Mouse (Mus musculus): ENCODE measurements around the gene Ndufv1. TPM values are rescaled to one million over a fixed set of nuclear protein-coding genes. Genes with fewer than 3 reads are reported as not detected.
"Not testable (repeated sequence)": the region's sequence is repeated elsewhere in the genome, so short reads cannot be mapped to it uniquely, and the experiment has no call there.

The Ndufv1 gene
- 196 and 198 TPM in 2 replicates for polyA plus RNA-seq (2016; fragmentation: Nextera tagmentation; extraction: Ambion mirVana)

DNA sequence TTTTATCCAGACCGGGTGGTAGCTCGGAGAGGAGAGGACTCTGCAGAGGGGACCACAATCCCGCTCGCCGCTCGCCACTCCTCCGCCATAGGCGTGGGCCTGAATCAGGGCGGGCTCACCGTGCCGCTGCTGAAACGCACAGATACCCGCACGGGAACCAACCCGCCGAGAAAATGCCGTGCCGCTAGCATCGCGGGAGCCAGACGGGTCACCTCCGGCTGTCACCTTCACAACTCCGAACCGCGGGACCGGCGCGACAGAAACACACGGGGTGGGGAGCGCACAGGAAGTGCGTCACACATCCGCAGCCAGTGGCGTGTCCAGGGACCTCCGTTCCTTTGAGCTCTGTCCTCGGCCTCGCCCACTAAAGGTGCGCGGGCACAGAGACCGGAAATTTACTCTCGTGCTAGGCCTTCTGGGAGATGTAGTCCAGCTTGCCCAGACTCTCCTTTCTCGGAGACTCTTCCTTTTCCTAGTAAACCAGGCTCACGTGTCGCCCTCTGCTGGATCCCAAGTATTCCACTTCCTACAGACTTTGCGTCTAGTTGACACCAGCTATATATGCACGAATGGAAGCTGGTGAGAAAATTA lies at the start of gene Ndufv1:
TSS of gene Ndufv1 (minus strand) at position 375 of the 591 bp plus-strand sequence.
- Histone ChIP-seq H3K27ac (peak within 1 kb of the TSS; percentile 87), H3K36me3 (peaks cover 37% of the 10 kb centered on the region), H3K9me3 (no peaks in the 10 kb centered on the region), H3K27me3 (ENCODE audit: insufficient read depth, poor library complexity, severe bottlenecking) (no peaks in the 10 kb centered on the region), H3K4me3 (peak within 1 kb of the TSS; percentile 94), H3K4me1 (replicated peaks) (peaks cover 25% of the 10 kb centered on the region)
- DNase-seq (ENCODE audit: low spot score), result peak; percentile 98
- WGBS, result under 1% methylated on average over 45 of the region's 45 CpGs

DNA sequence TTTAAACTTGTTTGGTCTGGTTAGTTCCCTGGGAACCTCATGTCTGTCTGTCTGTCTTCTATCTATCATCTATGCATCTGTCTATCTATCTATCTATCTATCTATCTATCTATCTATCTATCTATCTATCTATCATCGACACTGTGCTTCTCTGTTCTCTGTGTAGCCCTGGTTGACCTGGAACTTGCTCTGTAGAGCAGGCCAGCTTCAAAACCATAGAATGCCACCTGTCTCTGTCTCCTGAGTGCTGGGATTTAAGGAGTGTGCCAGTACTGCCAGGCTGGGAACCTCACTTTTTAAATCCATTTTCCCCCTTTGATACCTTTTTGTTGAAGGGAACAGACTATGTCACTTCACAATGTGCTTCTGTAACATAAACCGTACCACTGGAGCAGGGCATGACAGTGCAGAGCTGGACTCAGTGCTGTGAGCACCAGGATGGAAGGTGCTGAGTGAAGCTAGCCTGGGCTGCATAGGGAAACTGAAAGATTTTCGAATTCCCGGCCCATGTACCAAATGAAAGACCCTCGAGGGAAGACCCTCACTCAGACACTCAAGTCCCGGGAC lies 48.4 kb upstream of the Ndufv1 start:
- no peak overlapping the region for H3K27ac ChIP-seq
- H3K4me1 ChIP-seq (replicated peaks), result peaks cover 8% of the 10 kb centered on the region; the same call in 1 of the 2 replicates
- 93% methylated on average over 6 of the region's 6 CpGs for WGBS
- no peaks in the 10 kb centered on the region for H3K9me3 ChIP-seq
- H3K4me3 ChIP-seq, result no peak overlapping the region
- no peaks in the 10 kb centered on the region for H3K36me3 ChIP-seq
- no peaks in the 10 kb centered on the region for H3K27me3 ChIP-seq (ENCODE audit: insufficient read depth, poor library complexity, severe bottlenecking)
- no peak for DNase-seq (ENCODE audit: low spot score)

DNA sequence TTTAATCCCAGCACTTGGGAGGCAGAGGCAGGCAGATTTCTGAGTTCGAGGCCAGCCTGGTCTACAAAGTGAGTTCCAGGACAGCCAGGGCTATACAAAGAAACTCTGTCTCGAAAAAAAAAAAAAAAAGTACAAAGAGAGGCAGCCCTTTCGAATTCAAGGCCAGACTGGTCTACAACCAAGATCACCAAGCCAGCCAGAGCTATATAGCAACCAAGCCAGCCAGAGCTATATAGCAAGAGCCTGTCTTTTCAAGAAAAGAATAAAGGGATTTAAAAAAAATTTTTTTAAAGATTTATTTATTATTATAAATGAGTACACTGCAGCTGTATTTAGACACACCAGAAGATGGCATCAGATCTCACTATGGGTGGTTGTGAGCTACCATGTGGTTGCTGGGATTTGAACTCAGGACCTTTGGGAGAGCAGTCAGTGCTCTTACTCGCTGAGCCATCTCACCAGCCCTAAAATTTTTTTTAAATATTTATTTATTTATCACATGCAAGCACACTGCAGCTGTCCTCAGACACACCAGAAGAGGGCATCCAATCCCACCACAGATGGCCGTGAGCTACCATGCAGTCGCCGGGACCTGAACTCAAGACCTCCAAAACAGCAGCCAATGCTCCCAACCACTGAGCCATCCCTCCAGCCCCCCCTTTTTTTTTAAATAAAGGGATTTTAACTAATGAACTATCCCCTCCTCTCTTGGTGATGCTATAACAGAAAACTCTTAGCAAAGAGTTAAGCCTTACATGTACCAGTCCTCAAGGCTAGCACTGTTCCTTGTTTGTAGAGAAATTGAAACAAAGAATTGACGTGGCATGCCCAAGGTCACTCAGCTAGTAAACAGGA lies 47.7 kb upstream of the Ndufv1 start:
- H3K27ac ChIP-seq; H3K9me3 ChIP-seq; H3K4me3 ChIP-seq; H3K36me3 ChIP-seq; DNase-seq (ENCODE audit: low spot score); H3K27me3 ChIP-seq (ENCODE audit: insufficient read depth, poor library complexity, severe bottlenecking): not testable (repeated sequence)
- 88% methylated on average over 8 of the region's 8 CpGs for WGBS
- peaks cover 12% of the 10 kb centered on the region for H3K4me1 ChIP-seq (replicated peaks)

GRCm38 (mm10) chr19:4059069-4059740 lies 46.6 kb upstream of the Ndufv1 start, which contains the start of gene Gstp3:
Gene Gstp3, minus strand, starts transcription at chr19:4059569.
- no peak for DNase-seq (ENCODE audit: low spot score)
- WGBS, result 83% methylated on average over 15 of the region's 15 CpGs
- H3K4me3 ChIP-seq, result no peak within 1 kb of the TSS

GRCm38 (mm10) chr19:4058581-4058980 lies 46.0 kb upstream of the Ndufv1 start:
- 86% methylated on average over 5 of the region's 5 CpGs for WGBS
- H3K9me3 ChIP-seq, result no peaks in the 10 kb centered on the region
- H3K27me3 ChIP-seq (ENCODE audit: insufficient read depth, poor library complexity, severe bottlenecking), result no peaks in the 10 kb centered on the region

More at GRCm38 (mm10) chr19:4059069-4059740, 46.6 kb upstream of the Ndufv1 start, which contains the start of gene Gstp3:
- Histone ChIP-seq H3K27ac (no peak within 1 kb of the TSS), H3K36me3 (no peaks in the 10 kb centered on the region), H3K27me3 (ENCODE audit: insufficient read depth, poor library complexity, severe bottlenecking) (no peaks in the 10 kb centered on the region), H3K9me3 (no peaks in the 10 kb centered on the region), H3K4me1 (replicated peaks) (peaks cover 12% of the 10 kb centered on the region)

GRCm38 (mm10) chr19:4057962-4058361 lies 45.4 kb upstream of the Ndufv1 start:
- no peaks in the 10 kb centered on the region for H3K36me3 ChIP-seq
- H3K27ac ChIP-seq, result no peak overlapping the region
- no peaks in the 10 kb centered on the region for H3K9me3 ChIP-seq
- 93% methylated on average over 7 of the region's 7 CpGs for WGBS
- no peak overlapping the region for H3K4me3 ChIP-seq
- H3K27me3 ChIP-seq (ENCODE audit: insufficient read depth, poor library complexity, severe bottlenecking), result no peaks in the 10 kb centered on the region
- H3K4me1 ChIP-seq (replicated peaks), result peaks cover 12% of the 10 kb centered on the region
- no peak for DNase-seq (ENCODE audit: low spot score)

More at GRCm38 (mm10) chr19:4058581-4058980, 46.0 kb upstream of the Ndufv1 start:
- Histone ChIP-seq H3K36me3 (no peaks in the 10 kb centered on the region), H3K4me1 (replicated peaks) (peaks cover 12% of the 10 kb centered on the region), H3K4me3 (no peak overlapping the region), H3K27ac (no peak overlapping the region)
- DNase-seq (ENCODE audit: low spot score), result no peak

DNA sequence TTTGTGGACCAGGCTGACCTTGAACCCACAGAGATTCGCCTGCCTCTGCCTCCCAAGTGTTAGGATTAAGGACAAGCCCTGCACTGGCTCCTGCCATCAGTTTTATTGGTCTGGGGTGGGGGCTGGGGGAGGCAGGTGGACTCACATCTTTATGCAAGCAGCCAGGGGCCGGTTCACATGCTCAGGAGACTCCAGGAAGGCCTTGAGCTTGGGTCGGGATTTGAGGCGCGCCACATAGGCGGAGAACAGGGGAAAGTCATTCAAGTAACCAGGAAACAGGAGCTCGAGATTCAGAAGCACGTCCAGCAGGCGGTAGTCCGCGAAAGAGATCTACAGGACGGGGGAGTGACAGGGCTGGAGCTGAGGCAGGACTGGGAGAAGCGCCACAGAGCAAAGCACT lies 44.8 kb upstream of the Ndufv1 start:
- Histone ChIP-seq H3K4me3 (no peak overlapping the region), H3K27me3 (ENCODE audit: insufficient read depth, poor library complexity, severe bottlenecking) (no peaks in the 10 kb centered on the region), H3K36me3 (no peaks in the 10 kb centered on the region), H3K4me1 (replicated peaks) (peaks cover 12% of the 10 kb centered on the region), H3K9me3 (no peaks in the 10 kb centered on the region), H3K27ac (no peak overlapping the region)
- DNase-seq (ENCODE audit: low spot score), result no peak
- 87% methylated on average over 13 of the region's 13 CpGs for WGBS

DNA sequence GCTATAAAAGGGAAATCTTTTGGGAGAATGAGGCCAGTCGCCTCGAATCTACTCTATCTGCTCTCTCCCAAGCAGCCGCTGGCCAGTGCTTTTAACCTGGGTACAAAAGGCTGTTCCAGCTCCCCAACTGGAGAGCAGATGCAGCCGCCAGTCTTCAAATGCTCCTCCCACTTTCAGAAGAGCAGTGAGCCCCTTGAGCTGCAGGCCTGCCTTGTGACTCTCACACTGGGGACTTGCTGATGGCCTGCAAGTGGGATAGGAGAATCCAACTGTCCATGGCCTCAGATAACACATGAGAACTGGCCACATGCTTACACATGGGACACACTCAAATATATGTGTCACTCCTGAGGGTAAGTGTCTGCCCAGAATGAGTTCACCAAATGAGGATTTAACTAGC lies 44.1 kb upstream of the Ndufv1 start:
- WGBS, result 41% methylated on average over 4 of the region's 4 CpGs
- no peaks in the 10 kb centered on the region for H3K9me3 ChIP-seq
- DNase-seq (ENCODE audit: low spot score), result no peak
- H3K27ac ChIP-seq, result no peak overlapping the region
- H3K36me3 ChIP-seq, result no peaks in the 10 kb centered on the region
- H3K4me1 ChIP-seq (replicated peaks), result peaks cover 12% of the 10 kb centered on the region
- no peak overlapping the region for H3K4me3 ChIP-seq
- no peaks in the 10 kb centered on the region for H3K27me3 ChIP-seq (ENCODE audit: insufficient read depth, poor library complexity, severe bottlenecking)

DNA sequence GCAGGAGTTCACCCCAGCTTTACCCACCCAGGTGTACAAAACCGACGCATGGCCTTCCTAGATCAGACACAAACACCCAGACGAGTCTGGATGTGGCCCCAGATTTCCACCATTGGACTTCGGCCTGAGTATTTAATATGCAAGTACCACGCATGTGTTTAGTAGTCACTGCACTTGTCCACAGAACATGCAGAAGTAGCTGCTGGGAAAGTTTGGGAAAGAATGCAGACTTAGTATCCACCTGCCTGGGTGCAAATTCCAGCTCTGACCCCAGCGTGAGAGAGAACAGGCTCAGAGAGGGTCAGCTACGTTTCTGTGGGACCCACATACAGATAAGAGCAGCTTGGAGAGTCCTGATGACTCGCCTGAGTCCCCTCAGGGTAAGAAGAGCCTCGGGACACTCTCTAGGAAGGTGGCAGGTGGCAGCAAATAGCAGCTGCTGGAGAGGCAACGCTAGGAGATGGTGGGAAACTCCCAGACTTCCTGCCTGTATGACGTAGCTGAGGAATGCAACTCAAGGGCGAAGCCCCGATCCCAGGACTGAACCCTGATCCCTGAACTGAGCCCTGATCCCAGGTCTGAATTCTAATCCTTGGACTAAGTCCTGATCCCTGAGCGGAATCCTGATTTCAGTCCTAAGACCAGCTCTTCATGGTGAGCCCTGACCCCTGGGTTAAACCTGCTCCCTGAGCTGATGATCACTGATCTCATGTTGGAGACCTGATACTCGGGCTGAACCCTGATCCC lies 43.5 kb upstream of the Ndufv1 start:
- Histone ChIP-seq H3K4me1 (replicated peaks) (peaks cover 12% of the 10 kb centered on the region), H3K9me3 (no peaks in the 10 kb centered on the region), H3K4me3 (no peak overlapping the region), H3K36me3 (no peaks in the 10 kb centered on the region), H3K27ac (no peak overlapping the region), H3K27me3 (ENCODE audit: insufficient read depth, poor library complexity, severe bottlenecking) (no peaks in the 10 kb centered on the region)
- WGBS, result 69% methylated on average over 15 of the region's 15 CpGs
- DNase-seq (ENCODE audit: low spot score), result no peak

GRCm38 (mm10) chr19:4055216-4055946 lies 42.8 kb upstream of the Ndufv1 start:
- H3K36me3 ChIP-seq, result no peaks in the 10 kb centered on the region
- peaks cover 12% of the 10 kb centered on the region for H3K4me1 ChIP-seq (replicated peaks)
- H3K4me3 ChIP-seq, result no peak overlapping the region
- WGBS, result 75% methylated on average over 8 of the region's 8 CpGs
- no peak overlapping the region for H3K27ac ChIP-seq
- no peaks in the 10 kb centered on the region for H3K9me3 ChIP-seq
- DNase-seq (ENCODE audit: low spot score), result no peak
- no peaks in the 10 kb centered on the region for H3K27me3 ChIP-seq (ENCODE audit: insufficient read depth, poor library complexity, severe bottlenecking)

- DNase-seq (ENCODE audit: low spot score), result no peak
- H3K4me1 ChIP-seq (replicated peaks), result peaks cover 12% of the 10 kb centered on the region
- no peak overlapping the region for H3K27ac ChIP-seq
- H3K4me3 ChIP-seq, result no peak overlapping the region
- H3K27me3 ChIP-seq (ENCODE audit: insufficient read depth, poor library complexity, severe bottlenecking), result no peaks in the 10 kb centered on the region
- no peaks in the 10 kb centered on the region for H3K9me3 ChIP-seq
- WGBS, result 85% methylated on average over 5 of the region's 5 CpGs
- no peaks in the 10 kb centered on the region for H3K36me3 ChIP-seq
These were observed 42.0 kb upstream of the Ndufv1 start for GRCm38 (mm10) chr19:4054613-4055012.

Measured in hindbrain, embryonic 10.5 days (tissue).